Mouse (Mus musculus) G1E (cell line): ENCODE results near the gene Kcnj4.

Experiments used
- CTCF ChIP-seq: IDR thresholded peaks from 2 replicates; pipeline ENCODE4 v1.5.1; 2012; ENCODE audit warnings: low read depth, low read length, inconsistent platforms, mixed read lengths
- POLR2AphosphoS5 ChIP-seq: IDR thresholded peaks from 2 replicates; pipeline ENCODE4 v1.6.1; 2012; ENCODE audit warnings: low read depth, low read length, inconsistent platforms; ENCODE audit not compliant: insufficient replicate concordance

DNA sequence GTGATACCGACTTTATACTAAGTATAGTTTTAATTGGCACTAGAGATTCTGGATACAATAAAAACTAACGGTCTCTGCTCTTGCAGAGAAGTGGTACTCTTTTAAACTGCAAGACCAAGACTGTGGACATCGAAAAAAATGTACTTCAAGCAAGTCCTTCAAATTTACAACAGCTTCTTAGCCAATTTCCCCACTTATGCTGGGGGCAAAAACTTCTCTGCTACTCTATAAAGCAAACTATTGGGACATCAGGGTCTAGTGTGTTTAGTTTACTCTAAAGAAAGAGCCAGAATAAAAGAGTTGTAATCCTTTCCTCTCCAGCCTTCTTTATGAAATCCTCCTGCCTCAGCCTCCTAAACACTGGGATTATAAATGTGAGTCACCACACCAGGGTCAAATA is 38.9 kb upstream of the Kcnj4 start:
- TF ChIP-seq CTCF (no peak), POLR2AphosphoS5 (no peak)
